In the genomic region with DNA sequence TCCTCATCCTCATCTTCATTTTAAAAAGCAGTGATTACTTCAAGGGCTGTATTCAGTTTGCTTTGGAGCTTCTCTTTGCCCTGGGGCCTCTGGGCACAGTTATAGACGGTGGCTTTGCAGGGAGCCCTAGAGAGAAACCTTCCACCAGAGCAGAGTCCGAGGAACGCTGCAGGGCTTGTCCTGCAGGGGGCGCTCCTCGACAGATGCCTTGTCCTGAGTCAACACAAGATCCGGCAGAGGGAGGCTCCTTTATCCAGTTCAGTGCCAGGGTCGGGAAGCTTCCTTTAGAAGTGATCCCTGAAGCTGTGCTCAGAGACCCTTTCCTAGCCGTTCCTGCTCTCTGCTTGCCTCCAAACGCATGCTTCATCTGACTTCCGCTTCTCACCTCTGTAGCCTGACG, we compare ENCODE assay signal across 8 mouse cellular contexts. TPM values are rescaled to one million over a fixed set of nuclear protein-coding genes. Genes with fewer than 3 reads are reported as not detected.
DNase-seq lines count a peak whose midpoint lies in the region; ATAC-seq lines count a peak whose summit lies in the region.

No protein-coding gene starts in this region.

- peak; percentile 69 for DNase-seq in R1 (ENCODE audit: low read depth, low spot score)
- DNase-seq in cerebellum, adult 18-20 months = peak; percentile 53 to 71
- DNase-seq in forelimb bud, embryonic 11.5 days (ENCODE audit: low read depth, low spot score) = peak; percentile 79
- DNase-seq in heart, postnatal 4 days = peak; percentile 91
- peak; percentile 59 for DNase-seq in layer of hippocampus, adult 9-10 months (ENCODE audit: low spot score)
- DNase-seq in lung, postnatal 25 days (ENCODE audit: low spot score) = peak; percentile 68
- DNase-seq in right cerebral cortex, postnatal 36 days (ENCODE audit: low spot score in 2 of 2) = peak; percentile 36 to 64

- no peak for ATAC-seq in inflammation-experienced regulatory T-cells, adult 6 months

RNA-seq across cellular contexts. Expression of a gene that starts 5.5 kb away (rescaled TPM):
- 10 to 100 TPM; 76.3 to 93.2 TPM for total RNA-seq in heart, postnatal 4 days (2021)
- not detected for polyA plus RNA-seq in inflammation-experienced regulatory T-cells, adult 6 months (2017; shearing (Covaris generic))
